Mouse (Mus musculus) frontal cortex, adult 2 months (tissue): ENCODE measurements at regions not wholly inside any gene's neighbourhood (a gene's known extent, or its start where the extent isn't known, plus 50 kb on each side); places are given as distances from the start of the nearest gene placed in this dataset.
"Not testable (repeated sequence)": the region's sequence is repeated elsewhere in the genome, so short reads cannot be mapped to it uniquely, and the experiment has no call there.

ENCODE experiments used
- DNase-seq, 2 experiments: peaks; one replicate each; pipeline ENCODE4 v3.0.0; 2022; ENCODE audit warnings: low spot score in 1 of 2; ENCODE audit errors: extremely low spot score in 1 of 2

GRCm38 (mm10) chr4:75466880-75467327 is 188.8 kb upstream of the Dmac1 start:
- DNase-seq = peak in 1 of 2 experiments; percentile 10

DNA sequence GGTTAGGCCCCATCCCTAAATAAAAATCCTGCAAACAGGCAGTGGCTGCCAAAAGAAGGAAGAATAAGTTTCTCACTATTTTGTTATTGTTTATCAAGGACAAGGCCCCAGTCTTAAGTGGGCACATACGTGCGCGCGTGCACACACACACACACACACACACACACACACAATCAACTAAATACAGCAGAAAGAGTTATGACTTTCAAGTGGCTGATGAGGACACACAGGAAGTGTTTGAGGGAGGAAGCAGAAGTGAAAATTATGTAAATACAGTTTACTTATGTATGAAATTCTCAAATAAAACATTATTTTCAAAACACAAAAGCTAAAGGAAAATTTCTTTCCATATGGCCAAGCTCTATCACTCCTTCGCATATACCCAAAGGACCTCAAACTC is 185.5 kb upstream of the Dmac1 start:
- no peak for DNase-seq

DNA sequence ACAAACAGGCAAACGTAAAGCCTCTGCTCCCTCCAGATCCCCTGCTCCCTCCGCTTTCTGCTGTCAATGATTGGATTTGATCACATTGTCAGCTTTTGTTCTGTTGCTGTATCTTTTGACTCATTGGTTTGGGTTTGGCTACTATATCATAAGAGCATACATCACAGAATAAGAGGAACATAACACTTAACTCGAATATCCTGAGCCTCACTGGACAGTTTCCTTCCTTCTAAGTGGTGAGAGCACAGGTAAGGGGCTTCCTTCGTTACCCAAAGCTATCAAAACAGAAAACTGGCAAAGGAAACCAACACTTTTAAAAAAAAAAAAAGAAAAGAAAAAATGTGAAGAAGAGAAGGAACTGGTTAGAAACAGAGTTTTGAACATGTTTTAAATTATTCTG is 171.4 kb upstream of the Dmac1 start:
- DNase-seq = no peak

DNA sequence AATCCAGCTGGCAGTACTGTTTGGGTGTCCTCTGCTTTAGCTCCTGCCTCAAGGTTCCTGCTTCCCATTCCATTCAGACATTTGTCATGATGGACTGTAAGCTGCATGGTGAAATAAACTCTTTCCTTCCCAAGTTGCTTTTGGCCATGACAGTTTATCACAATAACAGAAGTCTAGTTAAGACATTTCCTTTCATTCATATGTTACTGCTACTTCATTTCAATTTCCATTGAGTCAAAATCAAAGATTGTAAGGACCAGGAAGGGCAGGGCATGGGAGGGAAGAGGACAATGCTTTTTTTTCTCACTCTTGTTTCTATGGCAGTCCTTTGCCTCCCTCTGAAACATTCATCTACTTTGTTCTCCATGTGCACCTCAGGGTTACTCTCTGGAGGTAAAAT is 145.2 kb upstream of the Dmac1 start:
- no peak for DNase-seq

DNA sequence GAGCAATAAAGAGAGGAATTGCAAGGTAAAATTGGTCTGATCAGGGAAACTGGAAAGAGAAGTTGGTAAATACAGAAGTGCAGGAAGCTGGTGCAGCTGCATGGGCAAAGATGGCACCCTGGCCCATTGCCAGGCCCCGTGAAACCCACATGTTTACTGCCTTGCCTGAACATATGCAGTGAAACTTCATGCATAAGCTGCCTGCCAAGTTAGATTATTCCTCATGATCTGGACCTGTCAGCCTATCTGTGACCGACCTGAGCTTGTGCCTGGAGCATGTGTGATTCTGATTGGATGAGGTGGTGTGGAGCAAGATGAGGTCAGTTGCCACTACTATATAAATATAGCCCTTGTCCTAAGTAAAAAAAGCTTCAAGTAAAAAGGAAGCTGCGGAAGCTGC is 122.6 kb upstream of the Dmac1 start:
- DNase-seq = not testable (repeated sequence)

DNA sequence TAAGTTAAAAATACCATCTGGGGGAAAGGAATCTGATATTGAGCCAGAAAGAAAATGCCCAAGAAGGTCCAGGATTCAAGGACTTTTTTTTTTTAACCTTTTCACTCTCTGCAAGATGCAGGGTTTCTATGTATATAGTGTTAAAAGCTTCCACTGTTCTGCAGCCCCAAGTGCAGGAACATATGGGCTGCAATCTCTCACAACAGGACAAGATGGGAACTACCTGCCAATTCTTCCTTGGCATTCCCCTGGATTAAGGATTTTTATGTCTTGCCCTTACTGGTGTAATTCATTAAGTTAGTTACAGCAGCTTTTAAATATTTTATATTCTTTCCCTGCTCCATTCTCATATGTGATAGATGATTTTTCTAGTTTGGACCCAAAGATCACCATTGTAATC is 116.9 kb upstream of the Dmac1 start:
- no peak for DNase-seq

- DNase-seq = no peak
Observed at GRCm38 (mm10) chr4:75394264-75394663, 116.2 kb upstream of the Dmac1 start.

DNA sequence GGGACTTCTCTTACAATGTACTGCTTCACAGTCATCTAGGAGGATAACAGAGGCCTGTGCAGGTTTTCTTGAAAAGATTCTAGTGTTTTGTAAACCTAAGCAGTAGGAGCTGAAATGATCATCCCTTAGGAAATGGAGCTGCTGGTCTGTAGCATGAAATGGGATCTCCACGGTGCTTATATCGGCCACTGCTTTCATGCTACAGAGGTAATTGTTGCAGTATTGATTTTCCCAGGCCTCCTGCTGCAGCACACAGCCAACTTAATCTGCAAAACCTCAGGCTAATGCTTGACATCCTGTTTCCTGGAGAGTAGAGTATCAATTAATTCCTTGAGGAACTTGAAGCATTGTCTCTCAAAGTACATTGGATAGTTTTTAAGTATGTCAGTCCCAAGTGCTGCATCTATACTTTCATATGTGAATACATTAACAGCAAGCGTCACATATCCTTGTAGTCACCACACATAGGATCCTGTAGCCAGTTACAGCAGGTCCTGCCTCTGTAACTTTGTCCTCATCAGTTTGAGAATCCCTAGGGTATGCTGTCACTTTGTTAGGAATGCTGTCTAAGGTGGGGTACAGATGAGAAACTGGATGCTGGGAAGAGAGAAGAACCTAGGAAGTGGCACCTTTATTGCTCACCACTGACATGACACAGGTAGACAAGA is 108.3 kb upstream of the Dmac1 start:
- DNase-seq = no peak

DNA sequence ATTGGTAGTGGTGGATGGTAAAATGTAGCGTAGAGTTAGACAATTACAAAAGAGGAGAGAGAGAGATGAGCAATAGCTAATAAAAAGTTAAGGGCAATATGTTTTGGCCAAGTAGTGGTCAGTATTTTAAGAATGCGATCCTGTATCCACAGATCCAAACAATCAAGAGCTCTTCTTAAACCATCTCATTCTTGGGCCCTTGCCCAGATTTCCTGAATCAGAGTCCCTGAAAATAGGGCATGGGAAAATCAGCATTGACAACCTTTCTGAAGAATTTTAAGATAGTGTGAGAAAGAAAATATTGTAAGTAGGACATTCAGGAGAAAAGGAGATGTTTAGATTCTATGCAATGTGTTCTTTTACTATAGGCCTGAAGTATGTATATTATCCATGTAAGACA is 81.4 kb upstream of the Dmac1 start:
- DNase-seq = peak; percentile 2 to 45

GRCm38 (mm10) chr4:75355621-75356020 is 77.5 kb upstream of the Dmac1 start:
- DNase-seq = no peak

DNA sequence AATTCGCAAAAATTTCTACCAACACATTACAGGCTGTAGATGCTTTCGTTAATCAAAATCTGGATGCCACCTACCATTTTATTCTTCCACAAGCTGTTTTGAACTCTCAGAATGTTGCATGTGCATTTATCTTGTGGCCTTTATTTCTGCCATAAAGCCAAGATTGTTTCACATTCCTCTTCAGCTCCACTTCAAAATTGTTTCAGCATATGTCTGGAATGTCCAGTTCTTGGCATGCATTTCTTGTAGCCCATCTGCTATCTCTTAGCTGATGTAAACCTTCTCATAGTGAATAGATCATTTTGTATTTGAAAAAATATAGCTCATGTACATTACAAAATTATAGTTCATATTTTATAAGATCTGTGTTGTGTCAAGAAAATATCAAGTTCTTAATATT is 56.4 kb upstream of the Dmac1 start:
- peak; percentile 4 to 18 for DNase-seq

DNA sequence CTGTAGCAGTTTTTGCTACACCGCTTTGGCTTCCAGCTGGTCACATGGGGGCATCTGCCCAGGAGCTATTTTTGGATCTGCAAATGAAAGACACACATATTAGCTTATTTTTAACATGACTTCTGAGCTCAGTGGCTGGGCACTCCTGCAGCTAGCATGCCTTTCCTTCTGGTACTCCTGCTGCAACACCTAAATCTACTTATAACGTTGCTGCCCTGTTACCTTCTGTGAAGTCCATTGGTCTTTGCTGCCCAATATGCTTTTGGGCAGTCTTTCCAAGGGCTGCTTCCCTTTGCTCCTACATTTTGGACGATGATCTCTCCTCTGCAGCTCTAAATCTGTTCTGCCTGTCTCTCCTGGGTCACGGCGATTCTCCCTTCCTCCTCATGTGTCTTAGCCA is 54.7 kb upstream of the Dmac1 start:
- no peak for DNase-seq

GRCm38 (mm10) chr4:75329511-75330171 is 51.5 kb upstream of the Dmac1 start:
- DNase-seq = peak in 1 of 2 experiments; percentile 22
